Mouse (Mus musculus) cerebellum, postnatal 25 days (tissue): ENCODE measurements around the gene Pcmt1.

ENCODE experiments used
- DNase-seq, 2 experiments: peaks; one replicate each; pipeline ENCODE4 v3.0.0; 2021; ENCODE audit warnings: mixed read lengths in 2 of 2

Gene Pcmt1

GRCm38 (mm10) chr10:7680731-7681301 lies at the start of gene Pcmt1, which contains the start of gene Lats1:
Gene Pcmt1, minus strand, starts transcription at chr10:7681136.
Gene Lats1, plus strand, starts transcription at chr10:7681214.
- DNase-seq, result peak; percentile 94 to 95

GRCm38 (mm10) chr10:7727011-7727410 lies 46.1 kb upstream of the Pcmt1 start:
- DNase-seq, result no peak

GRCm38 (mm10) chr10:7726501-7726812 lies 45.5 kb upstream of the Pcmt1 start:
- DNase-seq, result no peak

DNA sequence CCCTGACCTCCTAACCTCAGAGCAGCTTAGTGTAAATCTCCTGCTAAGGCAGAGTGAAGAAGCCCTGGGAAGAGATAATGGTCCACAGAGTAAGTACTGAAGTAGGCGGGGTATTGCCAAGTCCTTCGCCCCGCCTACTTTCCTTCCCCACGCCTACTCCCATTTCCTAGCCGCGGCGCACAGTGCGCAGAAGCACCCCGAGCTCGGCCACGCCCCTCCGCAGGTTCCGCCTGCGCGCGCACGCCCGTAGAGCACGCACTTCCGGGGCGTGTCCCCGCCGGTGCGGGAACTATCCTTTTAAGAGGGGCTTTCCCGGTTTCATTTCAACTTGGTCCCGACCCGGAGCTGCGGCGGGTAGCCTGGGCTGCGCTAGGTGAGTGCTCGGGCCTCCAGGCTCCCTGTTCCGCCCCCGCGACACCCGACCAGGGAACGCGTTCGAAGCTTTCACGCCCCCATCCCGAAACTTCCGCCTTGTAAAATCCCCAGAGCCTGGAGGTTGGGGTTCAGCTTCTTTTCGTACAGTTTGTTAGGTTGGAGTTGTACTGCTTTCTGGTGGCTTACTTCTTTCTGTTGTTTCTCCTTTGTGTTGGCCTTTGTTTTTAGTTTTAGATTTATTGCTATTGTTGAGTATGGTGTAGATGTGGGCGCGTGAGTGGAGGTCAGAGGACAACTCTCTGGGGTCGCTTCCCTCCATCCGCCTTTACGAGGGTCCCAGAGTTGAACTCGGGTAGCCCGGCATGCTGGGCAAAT lies 45.0 kb upstream of the Pcmt1 start, which contains the start of gene Katna1:
TSS of gene Katna1 (plus strand) at position 250 of the 750 bp plus-strand sequence.
- DNase-seq, result peak; percentile 87 to 95

GRCm38 (mm10) chr10:7715056-7715455 lies 34.1 kb upstream of the Pcmt1 start:
- DNase-seq, result no peak

DNA sequence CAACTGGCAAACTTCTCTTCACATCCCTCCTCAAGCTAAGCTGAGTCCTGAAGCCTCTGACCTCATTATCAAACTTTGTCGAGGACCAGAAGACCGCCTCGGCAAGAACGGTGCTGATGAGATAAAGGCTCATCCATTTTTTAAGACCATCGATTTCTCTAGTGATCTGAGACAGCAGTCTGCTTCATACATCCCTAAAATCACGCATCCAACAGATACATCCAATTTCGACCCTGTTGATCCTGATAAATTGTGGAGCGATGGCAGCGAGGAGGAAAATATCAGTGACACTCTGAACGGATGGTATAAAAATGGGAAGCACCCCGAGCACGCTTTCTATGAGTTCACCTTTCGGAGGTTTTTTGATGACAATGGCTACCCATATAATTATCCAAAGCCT lies 31.6 kb upstream of the Pcmt1 start:
- DNase-seq, result no peak

DNA sequence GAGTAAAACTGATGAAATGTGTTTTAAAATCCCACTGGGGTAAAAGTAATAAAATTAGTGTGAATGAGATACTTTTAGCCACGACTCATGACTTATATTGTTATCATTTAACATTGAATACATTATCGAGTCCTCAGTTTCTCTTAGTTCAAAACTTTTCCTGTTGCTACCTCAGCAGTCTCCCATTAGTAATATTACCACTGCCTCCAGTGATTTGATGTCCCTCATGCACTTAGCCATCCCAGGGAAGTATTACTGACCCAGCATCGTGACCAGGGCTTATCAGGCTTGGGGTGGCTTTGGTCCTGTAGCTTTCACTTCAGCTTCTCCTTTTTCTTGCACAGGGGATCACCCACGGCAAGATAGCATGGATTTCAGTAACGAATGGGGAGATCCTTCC lies 29.2 kb upstream of the Pcmt1 start:
- DNase-seq, result no peak

DNA sequence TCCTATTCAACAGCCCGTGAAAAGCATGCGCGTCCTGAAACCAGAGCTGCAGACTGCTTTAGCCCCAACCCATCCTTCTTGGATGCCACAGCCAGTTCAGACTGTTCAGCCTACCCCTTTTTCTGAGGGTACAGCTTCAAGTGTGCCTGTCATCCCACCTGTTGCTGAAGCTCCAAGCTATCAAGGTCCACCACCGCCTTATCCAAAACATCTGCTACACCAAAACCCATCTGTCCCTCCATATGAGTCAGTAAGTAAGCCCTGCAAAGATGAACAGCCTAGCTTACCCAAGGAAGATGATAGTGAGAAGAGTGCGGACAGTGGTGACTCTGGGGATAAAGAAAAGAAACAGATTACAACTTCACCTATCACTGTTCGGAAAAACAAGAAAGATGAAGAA lies 21.6 kb upstream of the Pcmt1 start:
- no peak for DNase-seq

DNA sequence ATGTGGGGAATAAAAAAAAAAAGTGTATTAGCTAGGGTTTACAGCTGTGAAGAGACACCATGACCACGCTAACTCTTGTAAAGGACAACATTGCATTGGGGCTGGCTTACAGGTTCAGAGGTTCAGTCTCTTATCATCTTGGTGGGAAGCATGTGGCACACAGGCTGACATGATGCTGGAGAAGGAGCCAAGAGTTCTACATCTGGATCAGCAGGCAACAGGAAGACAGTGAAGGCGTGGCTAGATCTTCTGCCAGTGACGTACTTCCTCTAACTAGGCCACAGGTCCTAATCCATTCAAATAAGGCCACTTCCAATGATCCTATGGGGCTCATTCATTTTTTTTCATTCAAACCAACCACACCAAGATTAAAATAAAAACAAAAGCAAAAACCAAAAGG lies 19.2 kb upstream of the Pcmt1 start:
- no peak for DNase-seq

DNA sequence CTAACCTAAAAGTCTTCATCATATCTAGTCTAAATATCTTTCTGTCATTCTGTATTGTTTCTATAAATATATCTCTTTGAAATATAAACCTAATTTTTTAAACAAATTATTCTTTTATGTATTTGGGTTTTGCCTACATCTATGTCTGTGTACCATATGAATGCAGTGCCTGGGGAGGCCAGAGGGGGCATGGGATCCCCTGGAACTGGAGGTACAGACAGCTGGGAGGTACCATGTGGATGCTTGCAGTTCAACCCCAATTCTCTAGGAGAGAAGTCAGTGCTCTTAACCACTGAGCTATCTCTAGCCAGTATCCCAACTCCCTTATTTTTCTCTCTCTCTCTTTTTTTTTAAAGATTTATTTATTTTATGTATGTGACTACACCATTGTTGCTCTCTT lies 14.3 kb upstream of the Pcmt1 start:
- no peak for DNase-seq

DNA sequence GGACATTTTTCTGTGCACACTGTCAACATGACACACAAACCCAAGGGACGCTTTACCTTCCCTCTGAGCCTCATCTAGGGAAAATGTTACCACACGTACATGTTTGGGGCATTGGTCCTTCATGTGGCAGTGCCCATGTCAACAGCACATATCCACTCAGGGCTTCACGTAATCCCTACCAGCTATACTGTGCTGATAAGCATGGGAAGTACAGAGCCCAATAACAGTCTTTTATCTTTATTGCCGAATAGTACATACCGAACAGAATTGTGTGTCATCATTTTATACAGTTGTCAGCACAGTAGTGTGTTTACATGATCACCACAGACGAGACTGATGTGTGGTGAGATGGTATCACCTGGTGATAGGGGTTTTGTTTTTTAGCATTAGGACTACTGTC lies 6.0 kb upstream of the Pcmt1 start:
- no peak for DNase-seq

DNA sequence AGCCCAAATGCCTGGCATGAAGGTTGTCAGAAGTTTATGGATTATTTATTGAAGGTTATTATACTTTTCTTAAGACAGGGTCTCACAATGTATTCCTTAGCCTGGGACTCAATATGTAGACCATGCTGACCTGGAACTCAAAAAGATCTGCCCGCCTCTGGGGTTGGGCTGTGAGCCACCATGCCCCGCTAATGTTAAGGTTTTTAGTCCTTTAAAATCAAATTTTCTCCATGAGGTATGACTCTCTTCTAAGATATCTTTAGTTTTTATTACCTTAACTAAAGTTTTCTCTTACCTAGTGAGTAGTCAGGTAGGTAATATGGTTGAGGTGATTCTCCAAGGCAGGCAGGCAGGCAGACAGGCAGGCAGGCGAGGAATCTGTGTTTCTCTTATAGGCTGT lies 1.3 kb upstream of the Pcmt1 start:
- DNase-seq, result no peak

- peak; percentile 81 for DNase-seq
Observed at GRCm38 (mm10) chr10:7681343-7682025, 548 bp upstream of the Pcmt1 start.

- peak in 1 of 2 experiments; percentile 39 for DNase-seq
Observed at GRCm38 (mm10) chr10:7673673-7674072, 7.3 kb downstream of the Pcmt1 start.

DNA sequence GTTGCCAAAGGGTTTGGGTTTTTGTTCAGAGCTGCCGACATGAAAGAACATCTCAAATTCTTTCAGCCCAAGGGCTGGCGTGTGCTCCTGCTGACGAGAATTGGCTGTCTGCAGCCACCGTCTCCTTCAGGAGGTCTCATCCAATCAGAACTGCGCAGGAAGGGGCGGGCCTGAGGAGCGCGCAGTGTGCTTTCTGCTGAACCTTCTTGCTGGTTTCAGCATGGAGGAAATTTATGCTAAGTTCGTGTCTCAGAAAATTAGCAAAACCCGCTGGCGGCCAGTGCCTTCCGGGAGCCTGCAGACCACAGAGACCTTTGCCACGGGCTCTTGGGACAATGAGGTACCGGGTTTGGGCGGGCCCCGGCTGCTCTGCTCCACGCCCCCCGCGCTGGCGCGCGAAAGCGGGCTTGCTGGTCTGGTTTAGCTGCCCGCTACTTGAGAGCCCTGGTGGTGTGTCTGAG lies 13.6 kb downstream of the Pcmt1 start, which contains the start of gene Nup43:
TSS of gene Nup43 (plus strand) at position 162 of the 461 bp plus-strand sequence.
- DNase-seq, result peak; percentile 94

DNA sequence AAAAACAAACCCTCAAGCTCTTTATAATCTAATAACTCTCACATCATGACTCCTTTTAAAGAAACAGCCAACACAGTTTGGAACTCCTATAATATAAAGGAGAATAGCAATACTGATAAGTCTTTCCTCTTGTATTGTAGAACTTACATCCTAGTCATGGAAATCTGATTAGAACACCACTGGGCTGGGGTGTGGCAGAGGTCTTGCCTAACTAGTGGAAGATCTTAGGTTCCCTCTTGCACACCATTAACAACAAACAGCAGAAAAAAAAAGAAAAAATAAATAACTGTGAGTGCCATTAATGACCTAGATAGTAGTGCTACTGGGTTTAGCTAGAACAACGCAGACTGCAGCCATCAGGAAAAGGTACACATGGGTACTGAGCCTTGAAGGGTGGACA lies 16.0 kb downstream of the Pcmt1 start:
- no peak for DNase-seq

- DNase-seq, result no peak
Observed at GRCm38 (mm10) chr10:7664027-7664526, 16.9 kb downstream of the Pcmt1 start.

- peak; percentile 97 for DNase-seq
Observed at GRCm38 (mm10) chr10:7663159-7664026, 17.5 kb downstream of the Pcmt1 start.

GRCm38 (mm10) chr10:7662471-7663141 lies 18.3 kb downstream of the Pcmt1 start:
- no peak for DNase-seq

- DNase-seq, result no peak
Observed at GRCm38 (mm10) chr10:7651057-7651456, 29.9 kb downstream of the Pcmt1 start.

GRCm38 (mm10) chr10:7649059-7649458 lies 31.9 kb downstream of the Pcmt1 start:
- DNase-seq, result no peak

DNA sequence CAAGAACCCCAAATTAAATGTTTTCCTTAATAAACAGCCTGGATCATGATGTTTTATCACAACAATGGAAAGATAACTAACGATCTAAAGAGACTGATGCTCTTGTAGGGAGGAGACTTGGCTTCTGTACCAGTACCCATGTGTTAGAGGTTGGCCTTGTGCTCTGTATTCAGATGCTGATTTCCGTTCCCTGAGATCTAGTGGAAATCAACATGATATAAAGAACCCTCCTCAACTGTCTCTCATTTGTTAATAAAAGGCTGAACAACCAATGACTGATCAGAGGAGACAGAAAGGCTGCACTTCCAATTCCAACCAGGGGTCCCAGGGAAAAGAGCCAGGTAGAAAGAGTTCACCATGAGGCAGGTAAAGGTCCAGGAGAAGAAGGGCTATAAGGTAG lies 35.0 kb downstream of the Pcmt1 start:
- DNase-seq, result no peak
